Mouse (Mus musculus) ovary, adult 18-20 months (tissue): Measurements from ENCODE around the gene Myom3.

ENCODE experiments used
- DNase-seq: peaks from one replicate; pipeline ENCODE4 v3.0.0; 2022; ENCODE audit warnings: low spot score, mixed read lengths

The Myom3 gene

DNA sequence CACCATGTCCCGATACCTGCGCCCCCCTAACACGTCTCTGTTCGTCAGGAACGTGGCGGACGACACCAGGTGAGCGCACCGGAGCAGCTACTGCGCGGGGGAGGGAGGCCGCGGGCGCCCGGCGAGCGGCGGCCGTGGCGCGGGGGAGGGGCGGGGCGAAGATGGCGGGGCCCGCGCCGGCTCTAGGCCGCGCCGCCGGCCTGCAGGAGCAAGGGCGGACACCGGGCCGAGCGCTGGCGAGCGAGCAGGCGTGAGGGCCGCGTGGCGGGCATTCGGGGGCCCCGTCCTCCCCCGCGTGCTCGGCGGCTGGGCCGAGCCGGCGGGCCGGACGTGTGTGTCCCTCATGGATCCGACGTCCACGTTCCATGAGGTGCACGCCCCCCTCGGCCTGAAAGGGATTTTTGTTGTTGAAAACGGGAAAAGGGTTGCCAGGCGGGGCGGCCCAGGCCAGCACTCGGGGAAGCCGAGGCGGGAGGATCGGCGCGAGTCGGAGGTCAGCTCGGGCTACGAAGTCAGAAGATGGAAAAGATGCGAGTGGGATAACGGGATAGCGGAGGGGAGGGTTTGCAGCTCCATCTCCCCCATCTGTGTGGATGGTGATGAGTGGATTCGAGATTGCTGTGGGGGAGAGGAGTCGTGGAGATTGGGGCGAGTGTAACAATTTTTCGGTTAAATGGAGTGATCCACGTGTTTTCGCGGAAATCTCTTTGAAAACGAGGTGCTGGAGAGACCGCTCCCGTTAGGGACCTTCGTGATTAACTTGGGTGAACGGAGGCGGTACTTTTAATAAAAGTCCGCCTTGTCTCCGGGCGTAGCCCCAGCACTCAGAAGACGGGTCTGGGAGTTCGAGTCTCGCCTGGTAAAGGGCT, 96.9 kb downstream of the Myom3 start:
- DNase-seq: no peak

DNA sequence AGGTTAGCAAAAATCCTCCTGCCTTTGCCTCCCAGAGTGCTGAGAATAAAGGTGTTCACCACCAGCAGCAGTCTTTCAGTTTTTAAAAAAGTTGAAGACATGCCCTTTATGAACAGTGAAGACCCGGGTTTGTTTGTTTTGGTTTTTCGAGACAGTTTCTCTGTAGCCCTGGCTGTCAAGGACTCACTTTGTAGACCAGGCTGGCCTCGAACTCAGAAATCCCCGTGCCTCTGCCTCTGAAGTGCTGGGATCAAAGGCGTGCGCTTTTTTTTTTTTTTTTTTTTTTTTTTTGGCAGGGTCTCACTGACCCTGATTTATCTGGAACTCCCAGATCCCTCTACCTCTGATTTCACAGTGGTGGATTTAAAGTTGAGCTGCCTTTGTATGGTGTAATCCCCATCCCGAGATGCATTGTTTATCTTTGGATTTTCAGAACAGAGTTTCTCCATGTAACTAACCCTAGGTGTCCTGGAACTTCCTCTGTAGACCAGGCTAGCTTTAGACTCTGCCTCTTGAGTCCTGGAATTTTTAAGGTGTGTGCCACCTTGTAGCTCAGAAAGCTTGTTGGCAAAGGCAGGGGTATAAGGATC, 98.2 kb downstream of the Myom3 start:
- no peak for DNase-seq
